In the genomic region with DNA sequence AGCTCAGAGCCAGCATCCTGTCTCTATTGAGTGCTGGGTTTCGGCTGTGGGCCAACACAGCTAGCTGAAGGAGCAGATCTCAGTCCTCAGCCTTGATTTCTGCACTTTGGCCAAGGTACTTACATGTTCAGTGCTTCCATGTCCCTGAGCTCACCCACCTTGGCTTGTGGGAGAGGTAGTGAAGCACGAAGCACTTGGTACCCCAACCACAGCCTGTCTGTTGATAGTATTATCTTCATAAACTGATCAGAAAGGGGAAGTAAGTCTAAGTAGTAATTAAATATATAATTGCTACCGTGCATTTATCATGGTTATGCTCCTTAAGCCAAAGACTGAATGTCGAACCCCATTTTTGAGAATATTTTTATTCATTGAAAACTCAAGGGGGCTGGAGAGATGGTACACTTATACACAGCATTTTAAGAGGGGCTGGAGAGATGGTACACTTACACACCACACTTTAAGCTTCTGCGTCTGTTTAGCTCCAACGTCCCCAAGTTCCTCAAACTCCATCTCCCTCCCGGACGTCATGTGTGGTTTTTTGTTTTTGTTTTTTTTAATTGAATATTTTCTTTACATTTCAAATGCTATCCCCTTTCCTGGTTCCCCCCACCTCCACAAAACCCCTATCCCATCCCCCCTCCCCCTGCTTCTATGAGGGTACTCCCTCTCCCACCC, we compare ENCODE assay signal across 25 mouse cellular contexts. TPM values are rescaled to one million over a fixed set of nuclear protein-coding genes. Genes with fewer than 3 reads are reported as not detected.
DNase-seq lines count a peak whose midpoint lies in the region; ATAC-seq and TF ChIP-seq lines count a peak whose summit lies in the region.
"Had no signal": no experiment of that assay in that cellular context is flagged by ENCODE, and none has a peak within 500 bp of the region (broad histone marks: within the 10 kb centered on the region; RNA-seq: fewer than 3 reads in every experiment).

No protein-coding gene starts in this region.

- no peaks in the 10 kb centered on the region for H3K79me2 ChIP-seq in MEL (ENCODE audit: control insufficient read depth, insufficient read depth, low read length, poor library complexity)

- no peak overlapping the region for H3K4me2 ChIP-seq in hindbrain, embryonic 14.5 days (replicated peaks)
- H3K4me2 ChIP-seq in neural tube, embryonic 15.5 days, result no peak overlapping the region
- H3K4me2 ChIP-seq: embryonic facial prominence, embryonic 13.5 days; embryonic facial prominence, embryonic 15.5 days; forebrain, embryonic 12.5 days had no signal

- H3K4me1 ChIP-seq in MEL (ENCODE audit: control insufficient read depth in 1 of 2, insufficient read depth in 2 of 2, low read length in 2 of 2), result peaks cover 0 to 5% of the 10 kb centered on the region in 2 experiments; a peak in 2 of 4 replicates
- H3K4me1 ChIP-seq in hindbrain, embryonic 14.5 days (replicated peaks; ENCODE audit: control insufficient read depth, insufficient read depth, low read length), result no peaks in the 10 kb centered on the region
- H3K4me1 ChIP-seq in neural tube, embryonic 15.5 days, result peaks cover 5% of the 10 kb centered on the region; the same call in 1 of the 2 replicates
- H3K4me1 ChIP-seq: embryonic facial prominence, embryonic 13.5 days; embryonic facial prominence, embryonic 15.5 days; forebrain, embryonic 10.5 days; forebrain, embryonic 12.5 days had no signal

- DNase-seq in MEL (ENCODE audit: low read depth, low spot score), result peak; percentile 65
- DNase-seq in hindbrain, embryonic 14.5 days (ENCODE audit: low spot score), result no peak
- no peak for DNase-seq in gastrocnemius, postnatal 14 days
- DNase-seq: adrenal gland, adult 8-10 months; adrenal gland, postnatal 14 days; adrenal gland, postnatal 36 days; cerebellum, adult 11-12 months; cerebellum, adult 2 months; cerebellum, adult 9-10 months; cerebellum, postnatal 10 days; cerebellum, postnatal 25 days; embryo, embryonic 11 days had no signal

- WGBS in hindbrain, embryonic 14.5 days, result 92% methylated on average over 8 of the region's 8 CpGs
- 95% methylated on average over 8 of the region's 8 CpGs for WGBS in neural tube, embryonic 15.5 days

- H3K27ac ChIP-seq in MEL (ENCODE audit: control insufficient read depth, low read depth, low read length), result no peak overlapping the region
- H3K27ac ChIP-seq in hindbrain, embryonic 14.5 days, result no peak overlapping the region
- no peak overlapping the region for H3K27ac ChIP-seq in neural tube, embryonic 15.5 days (replicated peaks)
- H3K27ac ChIP-seq: embryonic facial prominence, embryonic 13.5 days; embryonic facial prominence, embryonic 15.5 days; forebrain, embryonic 10.5 days; forebrain, embryonic 12.5 days had no signal

- no peak for TF ChIP-seq POLR2A in MEL (IDR thresholded peaks at IDR 0.05; ENCODE audit: control insufficient read depth in 1 of 2, insufficient read depth in 1 of 2, low read depth in 1 of 2, low read length in 2 of 2, poor library complexity in 1 of 2)

- TF ChIP-seq CTCF in MEL (IDR thresholded peaks at IDR 0.05 in 2 of 3, conservative IDR thresholded peaks at IDR 0.05 in 1 of 3; ENCODE audit: control insufficient read depth in 1 of 3, insufficient read depth in 1 of 3, low read depth in 2 of 3, low read length in 3 of 3, poor library complexity in 1 of 3, severe bottlenecking in 1 of 3), result no peak

- H3K27me3 ChIP-seq in MEL (ENCODE audit: control insufficient read depth in 1 of 2, insufficient read depth in 2 of 2, low read length in 2 of 2), result no peaks in the 10 kb centered on the region
- no peaks in the 10 kb centered on the region for H3K27me3 ChIP-seq in hindbrain, embryonic 14.5 days (ENCODE audit: control insufficient read depth, insufficient read depth, low read length)
- H3K27me3 ChIP-seq in neural tube, embryonic 15.5 days (replicated peaks), result no peaks in the 10 kb centered on the region
- H3K27me3 ChIP-seq: embryonic facial prominence, embryonic 13.5 days; embryonic facial prominence, embryonic 15.5 days; forebrain, embryonic 12.5 days; Patski had no signal

- H3K9ac ChIP-seq in MEL (ENCODE audit: control insufficient read depth, low read depth, low read length, poor library complexity, severe bottlenecking), result no peak overlapping the region
- H3K9ac ChIP-seq in hindbrain, embryonic 14.5 days, result no peak overlapping the region
- no peak overlapping the region for H3K9ac ChIP-seq in neural tube, embryonic 15.5 days (replicated peaks)
- H3K9ac ChIP-seq: embryonic facial prominence, embryonic 13.5 days; embryonic facial prominence, embryonic 15.5 days; forebrain, embryonic 12.5 days had no signal

- intact Hi-C loops in gastrocnemius, postnatal 14 days (cut with DNase I; ENCODE audit: low total_unique reads), result no loop called here

- peak overlapping the region in 1 of 2 experiments; percentile 22; a peak in 1 of 4 replicates for H3K4me3 ChIP-seq in MEL (ENCODE audit: control insufficient read depth in 1 of 2, insufficient read depth in 1 of 2, low read depth in 2 of 2, low read length in 2 of 2)
- H3K4me3 ChIP-seq in hindbrain, embryonic 14.5 days (replicated peaks; ENCODE audit: low read length), result no peak overlapping the region
- H3K4me3 ChIP-seq in neural tube, embryonic 15.5 days (replicated peaks), result no peak overlapping the region
- H3K4me3 ChIP-seq: embryonic facial prominence, embryonic 13.5 days; embryonic facial prominence, embryonic 15.5 days; erythroblast, embryonic 14.5 days; forebrain, embryonic 10.5 days; forebrain, embryonic 12.5 days had no signal

- peak; percentile 52 to 65; a peak in 3 of 4 replicates for TF ChIP-seq EP300 in MEL (IDR thresholded peaks at IDR 0.05; ENCODE audit: low read depth in 1 of 2, low read length in 2 of 2)

- ATAC-seq in common myeloid progenitor, adult 5-6 weeks (replicated peaks; ENCODE audit: low read depth, poor library complexity, severe bottlenecking), result peak; percentile 90
- ATAC-seq in hematopoietic stem cell, adult 5-6 weeks (replicated peaks in 1 of 2; ENCODE audit: insufficient read depth in 1 of 2, low FRiP score in 2 of 2, low TSS enrichment in 1 of 2, low read depth in 1 of 2, poor library complexity in 2 of 2, severe bottlenecking in 2 of 2), result peak; percentile 61 to 83
- ATAC-seq in megakaryocyte progenitor cell, adult 5-6 weeks (replicated peaks; ENCODE audit: poor library complexity), result peak; percentile 71
- ATAC-seq in hindbrain, embryonic 14.5 days (ENCODE audit: low FRiP score), result no peak
- no peak for ATAC-seq in neural tube, embryonic 15.5 days (ENCODE audit: low FRiP score)
- ATAC-seq: activated CD4-positive, CD25-positive, alpha-beta regulatory T cell, adult 4 months; forebrain, embryonic 14.5 days; forebrain, embryonic 16.5 days; Patski had no signal

- no peak for TF ChIP-seq RAD21 in MEL (IDR thresholded peaks at IDR 0.05; ENCODE audit: low read depth, low read length)

- peaks cover 0 to 5% of the 10 kb centered on the region in 2 experiments; a peak in 2 of 4 replicates for H3K36me3 ChIP-seq in MEL (ENCODE audit: control insufficient read depth in 1 of 2, insufficient read depth in 2 of 2, low read length in 2 of 2)
- no peaks in the 10 kb centered on the region for H3K36me3 ChIP-seq in hindbrain, embryonic 14.5 days (replicated peaks; ENCODE audit: control insufficient read depth, insufficient read depth)
- no peaks in the 10 kb centered on the region for H3K36me3 ChIP-seq in neural tube, embryonic 15.5 days
- H3K36me3 ChIP-seq: embryonic facial prominence, embryonic 13.5 days; embryonic facial prominence, embryonic 15.5 days; forebrain, embryonic 10.5 days; forebrain, embryonic 12.5 days had no signal

- no peaks in the 10 kb centered on the region for H3K9me3 ChIP-seq in MEL (replicated peaks; ENCODE audit: insufficient read depth, low read length)
- no peaks in the 10 kb centered on the region for H3K9me3 ChIP-seq in hindbrain, embryonic 14.5 days (ENCODE audit: control insufficient read depth, low read length)
- H3K9me3 ChIP-seq in neural tube, embryonic 15.5 days (replicated peaks), result no peaks in the 10 kb centered on the region
- H3K9me3 ChIP-seq: embryonic facial prominence, embryonic 13.5 days; embryonic facial prominence, embryonic 15.5 days; forebrain, embryonic 10.5 days had no signal

TF ChIP-seq in MEL, 35 proteins besides CTCF, POLR2A, EP300 and RAD21 (continues in another document):
- TF ChIP-seq UBTF (IDR thresholded peaks at IDR 0.05; ENCODE audit: borderline replicate concordance, insufficient read depth, low read depth, low read length) (no peak), GABPA (IDR thresholded peaks at IDR 0.05; ENCODE audit: low read depth, low read length) (no peak), TCF12 (IDR thresholded peaks at IDR 0.05; ENCODE audit: low read depth, low read length) (0 out of 2 replicates have a peak, but pooled peaks have one; percentile 30), TBP (IDR thresholded peaks at IDR 0.05; ENCODE audit: low read depth, low read length) (0 out of 2 replicates have a peak, but pooled peaks have one; percentile 33), MAX (IDR thresholded peaks at IDR 0.05; ENCODE audit: low read length) (no peak), POLR2AphosphoS2 (IDR thresholded peaks at IDR 0.05; ENCODE audit: low read length) (no peak), JUND (IDR thresholded peaks at IDR 0.05; ENCODE audit: low read depth, low read length) (no peak), GATA1 (IDR thresholded peaks at IDR 0.05; ENCODE audit: low read depth, low read length) (peak; percentile 60), ZNF384 (IDR thresholded peaks at IDR 0.05; ENCODE audit: low read depth, low read length) (no peak), USF1 (IDR thresholded peaks at IDR 0.05; ENCODE audit: low read depth, low read length) (no peak), MXI1 (IDR thresholded peaks at IDR 0.05; ENCODE audit: low read depth, low read length) (no peak), ZMIZ1 (IDR thresholded peaks at IDR 0.05; ENCODE audit: low read depth, low read length) (no peak), MAZ (IDR thresholded peaks at IDR 0.05; ENCODE audit: low read depth, low read length) (no peak), CHD1 (IDR thresholded peaks at IDR 0.05; ENCODE audit: low read depth, low read length) (no peak), HCFC1 (IDR thresholded peaks at IDR 0.05; ENCODE audit: low read depth, low read length) (no peak), ZKSCAN1 (IDR thresholded peaks at IDR 0.05; ENCODE audit: low read depth, low read length) (no peak)

RNA-seq across cellular contexts. Expression of a gene that starts 8.6 kb away (rescaled TPM):
- 2.5 and 2.7 TPM in 2 replicates for total RNA-seq in MEL (2012; rRNA removed)
- polyA plus RNA-seq in MEL (2012; ENCODE audit: insufficient read depth in 1 of 2, insufficient read length in 2 of 2, low read depth in 1 of 2, low replicate concordance in 2 of 2, missing spikeins in 1 of 2), result 10 to 100 TPM in 1 of 2 experiments, not detected in 1; 11.6 TPM
- 4.8 and 5.5 TPM in 2 replicates for total RNA-seq in common myeloid progenitor, adult 5-6 weeks (2017)
- 3.5 and 4.2 TPM in 2 replicates for total RNA-seq in hematopoietic stem cell, adult 5-6 weeks (2017)
- 10.9 and 14.0 TPM in 2 replicates for total RNA-seq in megakaryocyte progenitor cell, adult 5-6 weeks (2015)
- 3.7 and 4.3 TPM in 2 replicates for total RNA-seq in megakaryocyte progenitor cell, adult 5-6 weeks (2017)
- 2.8 and 3.0 TPM in 2 replicates for polyA plus RNA-seq in hindbrain, embryonic 14.5 days (2014; fragmentation: Nextera tagmentation; extraction: Ambion mirVana)
- 2.3 and 2.8 TPM in 2 replicates for polyA plus RNA-seq in neural tube, embryonic 15.5 days (2015; fragmentation: Nextera tagmentation; extraction: Ambion mirVana)
- 1 to 10 TPM; 1.4 to 2.0 TPM for total RNA-seq in gastrocnemius, postnatal 14 days (2021)

Comparison
In these comparisons a context has a peak if more than half of its experiments do, and no peak if none do; other contexts are left out.
1. ATAC-seq: peak in common myeloid progenitor, adult 5-6 weeks (single experiment), hematopoietic stem cell, adult 5-6 weeks (2 of 2) and megakaryocyte progenitor cell, adult 5-6 weeks (single experiment); none in hindbrain, embryonic 14.5 days (single experiment) and neural tube, embryonic 15.5 days (single experiment).